Mouse (Mus musculus) common myeloid progenitor, adult 5-6 weeks (primary cell): ENCODE results near the gene Gemin5. TPM values are rescaled to one million over a fixed set of nuclear protein-coding genes. Genes with fewer than 3 reads are reported as not detected.

Experiments used
- ATAC-seq: replicated peaks from 2 replicates; pipeline ENCODE4 v1.8.0; 2016; ENCODE audit warnings: low read depth, mild to moderate bottlenecking, moderate TSS enrichment, inconsistent platforms; ENCODE audit not compliant: poor library complexity, severe bottlenecking
- total RNA-seq: library from RNA; stranded (forward); fragments of 200-1000, 187-1606 nt; gene quantifications from 2 replicates; pipeline ENCODE4 v1.2.3, GENCODE M21; 2017

Gene Gemin5
- total RNA-seq, 1 experiment from 2014 or later = 38.3 TPM

DNA sequence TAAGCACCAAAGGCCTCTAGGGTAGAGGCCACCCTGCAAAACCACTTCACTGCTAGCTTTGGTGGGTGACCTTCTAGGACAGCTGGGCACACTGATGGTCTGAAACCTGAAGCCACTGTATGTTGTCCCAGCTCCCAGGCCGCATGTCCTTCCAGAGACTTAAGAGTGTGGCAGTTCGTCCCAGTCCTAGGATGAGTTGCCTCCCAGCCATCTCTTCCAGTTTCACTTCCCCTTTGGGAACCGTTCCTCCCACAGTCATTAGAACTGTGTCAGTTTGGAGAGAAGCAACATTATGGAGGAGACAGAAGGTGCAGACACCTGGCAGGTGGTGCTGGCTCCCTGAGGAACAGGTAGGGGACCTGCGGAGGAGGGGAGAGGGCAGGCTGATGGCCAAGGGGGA is 75.8 kb downstream of the Gemin5 start:
- ATAC-seq = peak; percentile 75

DNA sequence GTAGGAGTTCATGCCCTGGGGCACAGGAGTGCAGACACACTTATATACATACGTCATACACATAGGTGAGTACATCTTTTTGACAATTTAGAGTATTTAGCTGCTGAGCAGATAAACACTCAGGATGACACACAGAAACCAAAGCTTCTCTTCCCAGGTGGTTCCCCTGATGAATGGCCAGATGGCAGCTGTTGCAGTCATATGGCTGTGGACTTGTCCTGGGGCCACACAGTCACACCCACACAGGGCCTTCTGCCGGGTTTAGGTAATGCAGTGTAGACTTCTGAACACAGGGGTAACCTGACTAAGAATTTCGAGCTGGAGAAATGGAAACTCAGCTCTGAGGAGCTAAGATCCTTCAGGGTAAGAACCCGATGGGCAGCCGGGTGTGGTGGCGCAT is 86.6 kb downstream of the Gemin5 start:
- ATAC-seq = no peak

DNA sequence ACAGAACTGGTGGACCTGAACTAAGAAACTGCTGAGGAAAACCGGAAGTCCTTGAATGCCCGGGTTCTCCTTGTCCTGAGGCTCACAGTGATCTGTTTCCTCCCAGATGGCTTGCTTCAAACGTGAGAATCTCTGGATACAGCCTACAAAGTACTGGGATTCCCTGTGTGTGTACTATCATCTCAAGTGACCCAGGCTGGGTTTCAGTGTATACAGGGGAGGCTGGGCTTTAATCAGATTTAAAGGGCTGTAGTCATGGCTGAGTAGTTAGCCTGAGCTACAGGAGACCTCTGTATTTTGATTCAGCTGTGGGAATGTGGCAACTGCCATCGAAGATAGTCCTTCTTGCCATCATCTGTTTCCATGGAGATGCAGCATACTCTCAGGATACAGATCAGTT is 91.1 kb downstream of the Gemin5 start:
- no peak for ATAC-seq

DNA sequence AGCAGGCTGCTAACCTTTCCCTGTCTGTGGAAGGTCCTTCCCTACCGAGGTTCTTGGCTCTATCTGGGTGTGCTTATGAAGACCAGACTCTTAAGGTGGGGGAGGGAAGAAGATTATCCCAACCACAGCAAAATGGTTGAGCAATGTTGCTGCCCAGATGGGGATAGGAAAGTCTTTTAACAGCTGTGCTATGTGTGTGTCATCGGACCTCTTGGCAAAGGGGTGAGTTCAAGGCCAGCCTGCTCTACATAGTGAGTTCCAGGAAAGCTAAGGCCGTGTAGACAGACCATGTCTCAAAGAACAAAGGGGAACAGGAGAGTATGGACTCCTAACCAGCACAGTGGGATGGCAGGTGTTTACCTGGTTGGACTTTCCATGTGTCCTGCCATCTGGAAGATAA is 95.4 kb downstream of the Gemin5 start:
- no peak for ATAC-seq

Other genes with a start within 250 kb of the Gemin5 start
- gene Larp1, start 159.5 kb downstream of the Gemin5 start, total RNA-seq = 65.3 and 72.9 TPM in 2 replicates
- not detected in 2 replicates for gene Gm12248, start 75.4 kb downstream of the Gemin5 start, total RNA-seq
- gene Cnot8, start 64.4 kb downstream of the Gemin5 start, total RNA-seq = 84.7 and 110 TPM in 2 replicates
- 55.0 and 55.2 TPM in 2 replicates for gene Mrpl22, start 3.1 kb upstream of the Gemin5 start, total RNA-seq
- gene Igtp, start 31.0 kb upstream of the Gemin5 start, total RNA-seq = 15.2 and 15.4 TPM in 2 replicates
- 4.6 and 7.8 TPM in 2 replicates for gene Irgm2, start 31.1 kb upstream of the Gemin5 start, total RNA-seq
- 0.41 and 0.92 TPM in 2 replicates for gene 4930438A08Rik, start 106.3 kb upstream of the Gemin5 start, total RNA-seq
- gene Zfp692, start 138.5 kb upstream of the Gemin5 start, total RNA-seq = 15.8 and 19.3 TPM in 2 replicates
- gene Zfp672, start 161.8 kb upstream of the Gemin5 start, total RNA-seq = 23.0 and 25.8 TPM in 2 replicates
- 12.7 and 13.5 TPM in 2 replicates for gene Sh3bp5l, start 162.2 kb upstream of the Gemin5 start, total RNA-seq
- gene Lypd8, start 210.5 kb upstream of the Gemin5 start, total RNA-seq = not detected in 2 replicates